Comparison of ENCODE assay signal across 13 mouse cellular contexts in genomic region chr11:3487952-3488570, GRCm38 (mm10). TPM values are rescaled to one million over a fixed set of nuclear protein-coding genes. Genes with fewer than 3 reads are reported as not detected.
DNase-seq lines count a peak whose midpoint lies in the region; ATAC-seq and TF ChIP-seq lines count a peak whose summit lies in the region.
"Had no signal": no experiment of that assay in that cellular context is flagged by ENCODE, and none has a peak within 500 bp of the region (broad histone marks: within the 10 kb centered on the region; RNA-seq: fewer than 3 reads in every experiment).

TSS of gene Pla2g3 (plus strand) at chr11:3488284.

- DNase-seq in cerebellum, adult 11-12 months: peak; percentile 35
- DNase-seq in kidney, adult 18-20 months: no peak
- no peak for DNase-seq in ovary, postnatal 10 days (ENCODE audit: low spot score)
- DNase-seq in thymus, postnatal 0 days (ENCODE audit: low spot score): no peak
- DNase-seq: gastrocnemius, postnatal 25 days; heart, postnatal 36 days; thymus, postnatal 14 days had no signal

- WGBS in kidney, embryonic 16.5 days: 7% methylated on average over 11 of the region's 11 CpGs
- WGBS in embryonic facial prominence, embryonic 15.5 days: 24% methylated on average over 11 of the region's 11 CpGs

- no peak within 1 kb of the TSS for H3K27ac ChIP-seq in kidney, embryonic 16.5 days (ENCODE audit: low read length)
- H3K27ac ChIP-seq in embryonic facial prominence, embryonic 15.5 days (replicated peaks): no peak within 1 kb of the TSS
- H3K27ac ChIP-seq: liver, embryonic 14.5 days; midbrain, embryonic 12.5 days had no signal

- H3K4me3 ChIP-seq in kidney, embryonic 16.5 days (ENCODE audit: low read length): no peak within 1 kb of the TSS
- H3K4me3 ChIP-seq in E14TG2a.4 (replicated peaks; ENCODE audit: low read length): 0 out of 2 replicates have a peak within 1 kb of the TSS, but pooled peaks have one; percentile 37
- H3K4me3 ChIP-seq in embryonic facial prominence, embryonic 15.5 days (replicated peaks): no peak within 1 kb of the TSS
- H3K4me3 ChIP-seq: midbrain, embryonic 12.5 days had no signal

- H3K4me2 ChIP-seq in kidney, embryonic 16.5 days (replicated peaks; ENCODE audit: low read depth, low read length): 0 out of 2 replicates have a peak within 1 kb of the TSS, but pooled peaks have one; percentile 13
- H3K4me2 ChIP-seq in embryonic facial prominence, embryonic 15.5 days (replicated peaks): no peak within 1 kb of the TSS
- H3K4me2 ChIP-seq: midbrain, embryonic 12.5 days had no signal

- no peak for ATAC-seq in cerebellum, adult (ENCODE audit: insufficient number of reproducible peaks, low FRiP score, low TSS enrichment)
- peak; percentile 51 for ATAC-seq in kidney, embryonic 16.5 days (ENCODE audit: low FRiP score, low TSS enrichment)
- ATAC-seq in embryonic facial prominence, embryonic 15.5 days (ENCODE audit: insufficient number of reproducible peaks, low FRiP score, low TSS enrichment, low read depth): 0 out of 2 replicates have a peak, but pooled peaks have one; percentile 39

- no peaks in the 10 kb centered on the region for H3K36me3 ChIP-seq in kidney, embryonic 16.5 days (ENCODE audit: insufficient read depth, low read length)
- H3K36me3 ChIP-seq in E14TG2a.4 (ENCODE audit: insufficient read depth, low read length): no peaks in the 10 kb centered on the region
- no peaks in the 10 kb centered on the region for H3K36me3 ChIP-seq in embryonic facial prominence, embryonic 15.5 days
- H3K36me3 ChIP-seq: midbrain, embryonic 12.5 days had no signal

- H3K9me3 ChIP-seq in kidney, embryonic 16.5 days (ENCODE audit: low read length): no peaks in the 10 kb centered on the region
- H3K9me3 ChIP-seq in E14TG2a.4 (ENCODE audit: low read length): no peaks in the 10 kb centered on the region
- H3K9me3 ChIP-seq in embryonic facial prominence, embryonic 15.5 days (replicated peaks): no peaks in the 10 kb centered on the region
- H3K9me3 ChIP-seq: midbrain, embryonic 12.5 days had no signal

- H3K27me3 ChIP-seq in kidney, embryonic 16.5 days (ENCODE audit: insufficient read depth, low read length): no peaks in the 10 kb centered on the region
- peaks cover 53% of the 10 kb centered on the region for H3K27me3 ChIP-seq in E14TG2a.4 (ENCODE audit: insufficient read depth, low read length)
- no peaks in the 10 kb centered on the region for H3K27me3 ChIP-seq in embryonic facial prominence, embryonic 15.5 days
- H3K27me3 ChIP-seq: midbrain, embryonic 12.5 days had no signal

- no peak within 1 kb of the TSS for H3K9ac ChIP-seq in kidney, embryonic 16.5 days (replicated peaks; ENCODE audit: low read length)
- H3K9ac ChIP-seq in embryonic facial prominence, embryonic 15.5 days: no peak within 1 kb of the TSS
- H3K9ac ChIP-seq: liver, embryonic 14.5 days; midbrain, embryonic 12.5 days had no signal

- H3K4me1 ChIP-seq in kidney, embryonic 16.5 days (ENCODE audit: insufficient read depth, low read length): no peaks in the 10 kb centered on the region
- peaks cover 34% of the 10 kb centered on the region for H3K4me1 ChIP-seq in E14TG2a.4 (replicated peaks; ENCODE audit: low read depth, low read length)
- H3K4me1 ChIP-seq in embryonic facial prominence, embryonic 15.5 days: peaks cover 13% of the 10 kb centered on the region

- no peak for TF ChIP-seq CTCF in E14TG2a.4 (conservative IDR thresholded peaks at IDR 0.05; ENCODE audit: low read length)

RNA-seq across cellular contexts. Expression of gene Pla2g3, which starts in this region (rescaled TPM):
- 0.32 and 0.56 TPM in 2 replicates for polyA plus RNA-seq in kidney, embryonic 16.5 days (2015; fragmentation: Nextera tagmentation; extraction: Ambion mirVana)
- 1.1 and 1.5 TPM in 2 replicates for polyA plus RNA-seq in embryonic facial prominence, embryonic 15.5 days (2015; fragmentation: Nextera tagmentation; extraction: Ambion mirVana)
- 0.90 TPM in 2 replicates for polyA plus RNA-seq in thymus, postnatal 0 days (2015; fragmentation: Nextera tagmentation; extraction: Ambion mirVana)

Comparison
In these comparisons a context has a peak if more than half of its experiments do, and no peak if none do; other contexts are left out.
1. Peak in ATAC-seq and H3K4me2 ChIP-seq in kidney, embryonic 16.5 days; RNA of the gene not detected or under 1 TPM.